Mouse (Mus musculus): ENCODE results near the gene Unc93b1.
"Not testable (repeated sequence)": the region's sequence is repeated elsewhere in the genome, so short reads cannot be mapped to it uniquely, and the experiment has no call there.

Unc93b1 gene

DNA sequence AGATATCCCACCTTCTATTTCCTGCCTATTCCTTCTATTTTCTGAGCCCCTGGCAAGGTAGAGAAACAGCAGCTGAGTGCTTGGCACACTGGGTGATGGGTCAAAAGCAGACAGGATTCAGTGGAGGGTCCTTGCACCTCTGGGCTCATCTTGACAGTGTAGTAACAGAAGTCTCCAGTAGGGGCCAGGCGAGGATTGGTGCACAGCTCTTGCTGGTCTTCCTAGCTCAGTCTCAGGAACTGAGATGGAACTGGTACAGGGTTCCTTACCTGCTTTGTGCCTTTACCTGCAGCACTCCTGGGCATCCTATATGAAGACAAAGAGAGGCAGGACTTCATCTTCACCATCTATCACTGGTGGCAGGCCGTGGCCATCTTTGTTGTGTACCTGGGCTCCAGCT, 11.7 kb downstream of the Unc93b1 start:
- DNase-seq (ENCODE audit: low read depth) = peak; percentile 85

DNA sequence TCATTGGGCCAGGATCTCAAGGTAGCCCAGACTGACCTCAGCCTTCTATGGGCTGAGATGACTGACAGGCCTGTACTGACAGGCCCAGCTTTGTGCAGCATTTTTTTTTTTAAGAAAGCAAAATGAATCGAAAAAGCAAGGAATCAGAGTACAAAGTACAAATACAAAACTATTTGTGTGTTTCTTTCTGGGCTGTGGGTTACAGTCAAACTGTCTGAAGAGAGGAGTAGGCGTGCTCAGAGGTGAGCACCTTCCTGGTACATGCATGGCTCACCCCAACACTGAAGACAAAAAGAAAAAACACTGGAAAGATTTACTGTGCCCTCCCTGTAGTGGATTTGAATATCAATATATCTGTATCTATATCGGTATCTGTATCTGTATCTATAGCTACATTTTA, 12.8 kb downstream of the Unc93b1 start:
- no peak for DNase-seq (ENCODE audit: low read depth)

DNA sequence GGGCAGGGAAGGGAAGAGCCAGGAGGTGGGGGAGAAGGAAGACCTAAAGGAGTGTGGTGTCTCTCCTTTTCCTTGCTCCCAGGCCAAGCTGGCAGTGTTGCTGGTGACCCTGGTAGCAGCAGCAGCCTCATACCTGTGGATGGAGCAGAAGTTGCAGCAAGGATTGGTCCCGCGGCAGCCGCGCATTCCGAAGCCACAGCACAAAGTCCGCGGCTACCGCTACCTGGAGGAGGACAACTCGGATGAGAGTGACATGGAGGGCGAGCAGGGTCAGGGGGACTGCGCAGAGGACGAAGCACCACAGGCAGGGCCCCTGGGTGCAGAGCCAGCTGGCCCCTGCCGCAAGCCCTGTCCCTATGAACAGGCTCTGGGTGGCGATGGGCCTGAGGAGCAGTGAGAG, 13.6 kb downstream of the Unc93b1 start:
- DNase-seq (ENCODE audit: low read depth) = no peak

DNA sequence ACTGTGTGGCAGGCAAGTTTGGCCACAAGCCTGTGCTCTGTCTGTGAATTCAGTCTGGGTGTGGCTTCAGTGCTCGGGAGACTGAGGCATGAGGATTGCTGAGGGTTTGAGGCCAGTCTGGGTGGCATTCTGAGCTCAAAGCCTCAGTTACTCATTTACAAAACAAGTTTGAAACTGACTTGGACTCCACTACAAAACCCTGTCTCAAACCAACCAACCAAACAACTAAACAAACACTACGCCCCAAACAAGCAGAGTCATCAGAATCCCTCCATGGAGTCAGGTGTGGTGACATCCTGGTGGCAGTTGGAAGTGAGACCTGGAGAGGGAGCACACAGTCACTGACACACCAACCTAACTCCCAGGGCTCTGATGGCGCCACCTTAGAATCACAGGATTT, 15.3 kb downstream of the Unc93b1 start:
- no peak for DNase-seq (ENCODE audit: low read depth)

DNA sequence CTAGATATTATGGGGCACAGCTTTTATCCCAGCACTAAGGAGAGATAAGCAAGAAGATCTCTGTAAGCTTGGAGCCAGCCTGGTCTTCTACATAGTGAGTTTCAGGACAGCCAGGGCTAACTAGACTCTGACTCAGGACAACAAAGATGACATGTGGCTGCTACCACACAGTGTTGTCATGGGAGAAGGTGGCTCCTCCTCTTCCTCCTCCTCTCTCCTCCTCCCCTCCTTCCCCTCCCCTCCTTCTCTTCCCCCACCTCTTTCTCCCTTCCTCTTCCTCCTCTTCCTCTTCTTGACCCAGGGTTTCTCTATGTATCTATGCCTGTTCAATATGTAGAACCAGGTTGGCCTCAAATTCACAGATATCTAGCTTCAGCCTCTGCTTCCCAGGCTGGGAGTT, 16.5 kb downstream of the Unc93b1 start:
- DNase-seq (ENCODE audit: low read depth) = no peak

DNA sequence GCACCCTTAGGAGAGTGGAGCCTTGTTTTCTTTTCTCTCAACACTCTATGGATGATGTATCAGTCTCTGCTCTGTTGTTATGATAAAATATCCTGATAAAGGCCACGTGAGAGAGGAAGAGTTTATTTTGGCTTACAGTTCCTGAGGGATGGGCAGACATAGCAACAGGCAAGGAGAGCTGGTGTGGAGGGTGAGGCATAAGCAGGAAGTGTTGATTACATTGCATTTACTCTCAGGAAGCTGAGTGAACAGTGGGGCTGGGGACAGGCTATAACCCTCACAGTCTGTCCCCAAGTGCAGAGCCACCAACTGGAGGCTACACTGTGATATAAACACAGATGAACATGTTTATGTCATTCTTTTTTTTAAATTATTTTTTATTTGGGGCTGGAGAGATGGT, 17.1 kb downstream of the Unc93b1 start:
- no peak for DNase-seq (ENCODE audit: low read depth)

DNA sequence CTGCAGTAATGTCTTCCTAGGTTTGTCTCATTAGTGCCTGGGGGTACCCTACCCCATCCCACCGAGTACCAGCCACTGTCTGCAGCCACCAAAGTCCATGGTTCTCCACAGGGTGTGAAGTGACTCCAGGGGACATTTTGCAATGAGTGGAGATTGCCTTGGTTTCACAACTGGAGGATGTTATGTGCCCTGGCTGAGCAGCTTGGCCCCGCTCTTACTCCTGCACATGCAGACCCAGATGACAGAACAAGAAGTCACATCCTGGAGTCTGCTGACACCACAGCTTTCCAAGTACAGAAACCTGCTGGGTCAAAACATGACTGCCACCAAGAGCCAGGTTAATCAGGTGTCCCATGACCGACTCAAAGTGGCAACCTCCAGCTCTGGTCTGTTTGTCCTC, 20.0 kb downstream of the Unc93b1 start:
- DNase-seq (ENCODE audit: low read depth) = no peak

DNA sequence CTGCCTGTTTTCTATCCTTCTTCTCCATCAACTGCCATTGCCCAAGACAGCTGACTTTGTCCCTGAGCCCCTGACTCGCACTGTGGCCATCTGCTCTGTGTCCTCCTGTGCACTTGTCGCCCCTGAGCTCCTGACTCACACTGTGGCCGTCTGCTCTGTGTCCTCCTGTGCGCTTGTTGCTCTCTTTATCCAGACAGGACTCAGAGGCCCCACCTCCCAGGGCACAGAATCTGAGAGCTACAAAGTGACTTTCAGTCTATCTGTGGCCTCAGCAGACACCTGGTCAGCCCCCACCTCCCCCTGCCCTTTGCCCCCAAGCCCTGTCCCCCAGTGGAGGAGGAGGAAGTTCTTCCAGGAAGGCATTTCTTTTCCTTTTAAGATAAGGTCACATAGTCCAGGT, 20.8 kb downstream of the Unc93b1 start:
- DNase-seq (ENCODE audit: low read depth) = no peak

DNA sequence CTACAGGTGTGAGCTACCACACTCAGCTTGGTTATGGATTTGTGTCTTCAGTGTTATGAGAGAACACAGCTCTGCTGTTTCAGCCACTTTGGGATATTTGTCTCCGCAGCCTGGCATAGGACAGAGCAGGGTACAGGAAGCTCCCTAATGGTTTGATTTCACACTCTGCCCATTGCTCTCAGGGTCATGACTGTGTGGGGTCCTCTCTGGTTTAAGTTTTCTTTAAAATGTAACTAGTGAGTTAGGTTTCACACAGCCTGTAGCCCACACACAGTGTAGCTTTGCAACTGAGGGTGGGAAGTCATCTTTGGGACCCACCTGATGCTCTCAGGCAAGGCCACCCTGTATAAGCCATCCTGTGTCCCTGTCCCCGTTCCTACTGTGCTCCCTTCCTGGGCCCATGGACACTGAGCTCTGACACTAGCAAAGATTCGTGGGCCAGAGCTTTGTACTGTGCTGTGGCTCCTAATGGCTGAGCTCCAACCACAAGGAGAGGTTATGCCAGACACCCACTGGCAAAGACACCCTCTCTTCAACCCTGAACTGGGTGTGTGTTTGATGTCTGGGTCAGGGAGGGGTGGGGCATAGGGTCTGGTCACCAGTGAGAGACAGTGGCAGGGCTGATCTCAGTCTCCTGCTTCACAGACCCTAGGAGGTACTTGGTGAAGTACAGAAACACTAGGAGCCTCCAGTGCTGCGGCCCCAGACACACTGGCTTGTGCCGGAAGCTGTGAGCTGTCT, 22.5 kb downstream of the Unc93b1 start:
- DNase-seq (ENCODE audit: low read depth) = not testable (repeated sequence)

DNA sequence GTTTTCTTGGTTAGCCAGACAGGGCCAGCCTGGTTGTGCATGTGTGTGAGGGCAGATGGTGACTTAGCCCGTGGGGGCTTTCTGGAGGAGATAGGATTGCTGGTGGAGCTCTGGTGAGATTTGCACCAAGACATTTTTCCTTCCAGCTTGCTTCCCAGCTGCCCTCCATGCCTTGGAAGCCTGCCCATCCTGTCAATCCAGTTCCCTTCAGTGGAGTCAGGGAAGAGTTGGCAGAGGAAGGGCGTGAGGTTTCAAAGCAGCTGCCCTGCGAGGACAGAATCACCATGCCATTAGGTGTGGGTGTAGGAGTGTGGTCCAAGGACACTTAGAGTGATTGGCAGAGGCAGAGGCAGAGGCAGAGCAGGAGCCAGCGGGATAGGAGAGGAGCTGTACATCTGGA, 23.5 kb downstream of the Unc93b1 start, which contains the start of gene Aldh3b3:
TSS of gene Aldh3b3 (plus strand) at position 176 of the 400 bp plus-strand sequence.
- DNase-seq (ENCODE audit: low read depth) = no peak

DNA sequence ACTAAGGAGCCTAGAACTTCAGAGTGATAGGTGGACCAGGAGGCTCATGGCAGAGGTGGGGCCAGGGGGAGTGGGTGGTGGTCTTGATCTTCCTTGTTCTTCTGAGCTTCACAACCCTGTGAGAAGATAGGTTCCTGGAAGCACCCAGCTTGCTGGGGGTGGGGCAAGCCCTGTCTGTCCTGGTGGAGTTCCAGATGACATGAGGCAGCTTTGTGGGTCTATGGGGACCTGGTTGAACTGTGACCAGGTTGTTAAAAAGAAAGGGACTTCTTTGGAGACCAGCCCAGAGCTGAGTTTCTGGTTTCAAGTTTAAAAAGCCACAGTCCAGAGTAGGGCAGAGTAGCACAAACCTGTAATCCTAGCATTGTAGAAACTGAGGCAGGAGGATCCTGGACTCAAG, 24.0 kb downstream of the Unc93b1 start:
- no peak for DNase-seq (ENCODE audit: low read depth)

DNA sequence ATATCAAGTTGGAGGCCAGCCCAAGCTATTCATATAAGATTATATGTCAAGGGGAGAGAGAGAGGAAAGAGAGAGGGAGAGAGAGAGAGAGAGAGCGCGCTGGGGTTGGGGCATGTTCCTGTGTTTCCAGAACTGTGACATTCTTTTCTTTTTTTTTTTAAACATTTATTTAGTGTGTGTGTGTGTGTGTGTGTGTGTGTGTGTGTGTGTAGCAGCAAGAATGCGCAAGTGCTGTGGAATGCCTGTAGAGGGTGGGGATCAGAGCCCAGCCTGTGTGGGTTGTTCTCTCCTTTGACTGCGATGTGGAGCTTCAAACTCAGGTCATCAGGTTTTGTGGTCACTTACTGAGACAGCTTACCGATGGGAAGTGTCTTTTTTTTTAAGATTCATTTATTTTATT, 25.2 kb downstream of the Unc93b1 start:
- no peak for DNase-seq (ENCODE audit: low read depth)

DNA sequence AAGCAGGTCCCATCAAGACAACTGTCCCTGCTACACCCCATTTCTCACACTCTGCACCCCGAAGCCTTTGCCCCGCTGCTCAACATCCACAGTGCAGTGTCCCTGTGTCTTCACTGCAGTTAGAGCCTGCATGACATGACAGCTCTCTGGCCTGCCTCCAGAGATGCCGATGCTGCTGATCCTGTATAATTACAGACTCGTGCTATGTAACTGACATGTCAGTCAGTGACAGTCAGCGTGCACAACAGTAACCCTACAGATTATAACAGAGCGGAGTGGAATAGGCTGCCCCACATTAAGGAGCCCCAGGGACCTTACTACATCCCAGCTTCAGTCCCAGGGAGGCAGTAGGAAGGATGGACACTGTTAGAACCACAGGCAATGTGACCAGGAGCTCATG, 26.8 kb downstream of the Unc93b1 start:
- DNase-seq (ENCODE audit: low read depth) = not testable (repeated sequence)

DNA sequence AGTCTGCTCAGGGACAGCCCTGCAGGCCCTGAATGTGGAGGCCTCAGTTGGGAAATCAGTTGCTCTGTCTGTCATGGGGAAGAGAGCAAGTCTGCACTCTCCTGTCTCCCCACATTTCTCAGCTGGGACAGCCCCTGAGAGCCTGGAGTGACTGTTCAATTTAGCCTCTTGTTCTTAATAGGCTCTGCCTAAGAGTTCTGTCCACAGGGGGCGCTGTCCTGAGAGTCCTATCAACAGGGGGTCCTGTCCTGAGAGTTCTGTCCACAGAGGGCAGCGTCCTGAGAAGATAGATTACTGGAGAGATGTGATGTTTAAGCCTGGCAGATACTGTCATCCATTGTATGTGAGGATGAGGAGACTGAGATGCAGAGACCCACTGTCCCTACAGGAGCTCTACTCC, 27.5 kb downstream of the Unc93b1 start:
- peak; percentile 53 for DNase-seq (ENCODE audit: low read depth)

DNA sequence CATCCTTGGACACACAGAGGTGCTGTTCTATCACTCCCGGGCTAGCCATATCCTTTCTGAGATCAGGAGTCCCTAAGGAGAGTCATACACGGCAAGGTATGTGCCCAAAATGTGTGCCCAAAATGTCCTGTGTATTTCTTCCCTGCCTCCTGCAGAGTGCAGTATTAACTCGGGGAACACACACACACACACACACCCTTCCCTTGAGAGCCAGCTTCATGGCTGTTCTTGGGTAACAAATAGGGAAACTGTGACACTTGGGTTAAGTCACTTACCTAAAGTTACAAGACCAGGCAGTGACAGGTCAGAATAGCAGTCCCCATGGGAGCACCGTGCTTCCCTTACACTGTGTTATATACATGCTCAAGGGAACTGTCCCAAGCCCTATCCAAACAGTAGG, 29.0 kb downstream of the Unc93b1 start:
- DNase-seq (ENCODE audit: low read depth) = no peak

DNA sequence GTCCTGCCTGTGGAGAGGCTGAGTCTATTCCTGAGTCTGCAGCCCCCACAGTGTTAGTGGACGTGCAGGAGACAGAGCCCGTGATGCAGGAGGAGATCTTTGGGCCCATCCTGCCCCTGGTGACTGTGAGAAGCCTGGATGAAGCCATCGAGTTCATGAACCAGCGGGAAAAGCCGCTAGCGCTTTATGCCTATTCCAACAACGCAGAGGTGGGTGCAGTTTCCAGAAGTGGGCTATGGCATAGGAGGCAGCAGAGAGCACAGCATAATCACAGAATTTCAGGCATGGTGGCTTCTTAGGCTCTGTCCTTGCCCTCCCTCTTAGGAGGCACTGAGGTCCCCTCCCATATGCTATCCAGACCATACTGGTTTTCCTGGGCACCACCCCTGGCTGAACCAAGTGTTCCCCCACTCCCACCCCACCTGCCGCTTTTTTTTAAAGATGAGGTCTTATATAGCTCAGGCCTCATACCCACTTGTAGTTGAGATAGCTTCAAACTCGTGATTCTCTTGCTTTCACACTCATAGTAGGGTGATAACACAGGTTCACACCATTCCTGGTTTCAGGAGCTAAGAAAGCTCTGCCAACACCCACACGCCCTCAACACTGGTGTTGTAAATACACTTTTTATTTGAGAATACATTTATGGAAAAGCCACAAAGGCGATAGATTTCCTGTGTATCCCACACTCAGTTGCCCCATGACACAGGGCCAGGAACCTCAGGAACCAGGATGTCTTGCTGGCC, 31.5 kb downstream of the Unc93b1 start:
- DNase-seq (ENCODE audit: low read depth) = no peak

DNA sequence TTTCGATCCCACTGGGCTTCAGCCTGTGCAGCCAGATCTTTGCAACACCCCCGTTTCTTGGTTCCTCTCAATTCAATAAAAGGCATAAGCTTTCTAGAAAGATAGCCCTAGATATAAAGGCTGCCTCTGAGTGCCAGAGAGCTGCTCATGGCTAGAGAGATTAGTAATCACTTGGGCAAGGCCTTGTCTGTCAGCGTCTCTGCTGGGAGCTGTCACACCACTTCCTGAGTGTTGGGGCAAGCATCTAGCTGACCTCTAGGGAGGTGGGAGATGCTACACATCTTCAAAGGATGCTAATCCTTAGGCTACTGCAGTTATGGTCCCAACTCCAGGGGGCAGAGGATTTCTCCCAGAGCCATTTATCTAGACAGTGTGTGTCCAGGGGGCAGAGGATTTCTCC, 32.3 kb downstream of the Unc93b1 start:
- no peak for DNase-seq (ENCODE audit: low read depth)

DNA sequence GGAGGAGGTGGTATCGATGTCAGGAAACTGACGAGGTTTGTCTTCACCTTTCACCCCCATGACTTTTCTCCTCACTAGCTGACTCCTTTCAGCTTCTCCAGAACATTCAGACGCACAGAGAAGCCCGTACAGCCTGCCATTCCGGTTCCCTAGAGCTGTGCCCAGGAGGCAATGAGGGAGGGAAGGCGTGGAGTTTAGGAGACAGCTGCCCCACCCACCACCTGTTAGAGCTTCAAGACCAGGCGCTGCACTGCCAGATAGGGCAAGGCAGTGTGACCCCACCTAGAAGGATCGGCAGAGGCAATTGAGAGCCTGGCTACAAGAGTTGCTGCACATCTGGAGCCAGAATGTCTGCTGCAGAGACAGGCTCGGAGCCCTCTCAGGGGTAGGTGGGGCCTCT, 37.2 kb downstream of the Unc93b1 start, which contains the start of gene Aldh3b2:
TSS of gene Aldh3b2 (plus strand) at position 100 of the 400 bp plus-strand sequence.
- DNase-seq (ENCODE audit: low read depth) = no peak

DNA sequence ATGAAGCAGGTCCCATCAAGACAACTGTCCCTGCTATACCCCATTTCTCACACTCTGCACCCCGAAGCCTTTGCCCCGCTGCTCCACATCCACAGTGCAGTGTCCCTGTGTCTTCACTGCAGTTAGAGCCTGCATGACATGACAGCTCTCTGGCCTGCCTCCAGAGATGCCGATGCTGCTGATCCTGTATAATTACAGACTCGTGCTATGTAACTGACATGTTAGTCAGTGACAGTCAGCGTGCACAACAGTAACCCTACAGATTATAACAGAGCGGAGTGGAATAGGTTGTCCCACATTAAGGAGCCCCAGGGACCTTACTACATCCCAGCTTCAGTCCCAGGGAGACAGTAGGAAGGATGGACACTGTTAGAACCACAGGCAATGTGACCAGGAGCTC, 39.6 kb downstream of the Unc93b1 start:
- DNase-seq (ENCODE audit: low read depth) = not testable (repeated sequence)

DNA sequence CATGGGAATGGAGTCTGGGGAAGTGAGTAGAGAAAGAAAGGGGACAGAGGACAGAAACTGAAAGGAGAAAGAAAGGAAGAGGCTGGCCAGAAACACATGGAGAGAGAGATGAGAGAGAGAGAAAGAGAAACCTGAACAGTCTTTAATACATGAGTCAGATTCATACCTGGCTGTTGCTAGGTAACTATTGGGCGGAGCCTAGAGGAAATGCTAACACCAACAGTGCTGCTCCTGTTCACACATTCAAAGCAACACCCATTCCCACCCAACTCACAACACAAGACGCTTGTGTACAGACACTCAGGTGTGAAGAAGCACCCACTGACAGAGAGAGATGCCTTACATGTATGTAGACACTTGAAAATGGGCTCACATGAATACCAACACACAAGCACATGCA, 40.9 kb downstream of the Unc93b1 start:
- peak; percentile 80 for DNase-seq (ENCODE audit: low read depth)

DNA sequence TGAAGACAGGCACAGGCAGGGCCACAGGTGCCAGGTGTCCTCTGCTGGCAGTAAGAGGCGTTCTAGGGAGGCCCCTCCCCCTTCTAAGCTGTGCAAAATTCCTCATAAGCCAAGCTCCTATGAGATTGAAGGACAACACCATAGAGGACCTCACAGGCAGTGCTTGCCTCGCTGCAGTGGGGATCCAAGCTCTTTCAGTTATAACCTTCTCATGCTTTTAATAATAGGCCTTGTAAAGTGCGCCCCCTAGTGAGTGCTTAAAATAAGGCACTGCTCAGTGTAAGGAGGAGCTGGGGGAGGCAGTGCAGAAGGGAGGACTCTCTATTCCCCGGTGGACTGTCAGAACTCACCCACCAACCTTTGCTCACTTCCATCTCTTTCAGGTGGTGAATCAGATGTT, 45.3 kb downstream of the Unc93b1 start:
- DNase-seq (ENCODE audit: low read depth) = peak; percentile 92

DNA sequence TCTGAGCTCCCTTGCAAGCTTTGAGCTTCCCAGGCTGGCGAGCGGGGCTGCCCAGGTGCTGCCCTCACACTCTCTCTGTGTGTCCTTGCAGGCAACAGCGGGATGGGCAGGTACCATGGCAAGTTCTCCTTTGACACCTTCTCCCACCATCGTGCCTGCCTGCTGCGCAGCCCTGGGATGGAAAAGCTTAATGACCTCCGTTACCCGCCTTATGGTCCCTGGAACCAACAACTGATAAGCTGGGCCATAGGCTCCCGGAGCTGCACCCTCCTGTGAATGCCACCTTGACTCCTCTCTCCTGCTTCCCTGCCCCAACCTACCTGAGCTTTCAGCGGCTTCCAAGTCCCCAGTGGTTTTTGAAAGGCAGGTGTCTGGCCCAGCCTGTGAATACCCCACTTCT, 45.9 kb downstream of the Unc93b1 start:
- DNase-seq (ENCODE audit: low read depth) = no peak

DNA sequence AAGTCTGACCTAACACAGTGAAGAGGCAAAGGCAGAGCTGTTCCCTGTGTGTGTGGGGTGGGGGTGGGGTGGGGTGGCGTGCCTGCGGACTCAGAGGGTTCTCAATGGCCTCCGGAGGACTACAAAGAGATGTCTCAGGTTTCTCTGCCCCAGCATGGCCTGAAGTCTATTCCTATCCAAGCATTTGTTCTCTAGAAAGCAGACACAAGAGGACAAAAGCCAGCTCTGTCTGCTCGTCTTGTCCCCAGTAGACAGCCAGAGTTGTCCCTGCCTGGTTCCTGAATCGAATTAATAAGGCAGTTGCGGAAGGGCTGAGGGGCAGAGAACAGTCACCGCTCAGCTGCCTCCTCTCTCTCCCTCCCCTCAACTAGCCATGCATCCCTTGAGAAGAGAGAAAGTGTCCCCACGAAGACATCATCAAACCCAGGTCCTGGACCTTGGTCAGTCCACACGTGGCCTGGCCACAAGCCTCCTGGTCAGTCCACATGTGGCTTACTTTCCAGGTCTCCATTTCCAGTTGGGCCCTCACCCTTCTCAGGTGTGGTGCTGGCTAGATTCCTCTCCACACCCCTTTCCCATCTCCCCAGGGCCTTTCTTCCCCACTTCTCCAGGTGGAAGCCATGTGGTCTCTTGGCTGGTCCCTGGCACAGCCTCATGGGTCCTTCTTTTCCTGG, 48.7 kb downstream of the Unc93b1 start:
- DNase-seq (ENCODE audit: low read depth) = no peak

All from induced T-regulatory cell, adult 2 months (primary cell).